8 mouse cellular contexts compared by ENCODE assay signal in genomic region chr7:80688556-80689220, GRCm38 (mm10). TPM values are rescaled to one million over a fixed set of nuclear protein-coding genes. Genes with fewer than 3 reads are reported as not detected.
A peak's percentile ranks its signal among the peaks of the same experiment; 100 is the strongest.
DNase-seq lines count a peak whose midpoint lies in the region; ATAC-seq and TF ChIP-seq lines count a peak whose summit lies in the region.

Gene Crtc3 (minus strand): TSS chr7:80688877.

- peak within 1 kb of the TSS; percentile 94 for H3K27ac ChIP-seq in hindbrain, embryonic 11.5 days (ENCODE audit: low read depth, low read length)

- no peak for DNase-seq in Patski (ENCODE audit: low read depth, low spot score)
- peak; percentile 81 to 83 for DNase-seq in cerebellum, postnatal 10 days
- peak; percentile 20 to 40 for DNase-seq in frontal cortex, postnatal 14 days (ENCODE audit: low spot score in 2 of 2)
- DNase-seq in hindbrain, embryonic 11.5 days (ENCODE audit: low spot score), result peak; percentile 81
- DNase-seq in layer of hippocampus, postnatal 14 days (ENCODE audit: low spot score in 2 of 2), result peak; percentile 62 to 73
- DNase-seq in lung, postnatal 14 days, result peak; percentile 76
- peak; percentile 81 for DNase-seq in ovary, postnatal 36 days (ENCODE audit: low spot score)
- peak; percentile 68 for DNase-seq in thymus, postnatal 14 days

- H3K4me2 ChIP-seq in hindbrain, embryonic 11.5 days (replicated peaks; ENCODE audit: low read depth, low read length), result peak within 1 kb of the TSS; percentile 73

- H3K27me3 ChIP-seq in Patski, result no peaks in the 10 kb centered on the region
- no peaks in the 10 kb centered on the region for H3K27me3 ChIP-seq in hindbrain, embryonic 11.5 days (ENCODE audit: control insufficient read depth, insufficient read depth, low read length)

- no peaks in the 10 kb centered on the region for H3K4me1 ChIP-seq in hindbrain, embryonic 11.5 days (replicated peaks; ENCODE audit: control insufficient read depth, insufficient read depth, low read length)

- H3K4me3 ChIP-seq in hindbrain, embryonic 11.5 days (ENCODE audit: low read depth, low read length), result peak within 1 kb of the TSS; percentile 64

- WGBS in hindbrain, embryonic 11.5 days, result under 1% methylated on average over 66 of the region's 83 CpGs

- peak within 1 kb of the TSS; percentile 95 for H3K9ac ChIP-seq in hindbrain, embryonic 11.5 days (ENCODE audit: low read depth, low read length)

- no peaks in the 10 kb centered on the region for H3K9me3 ChIP-seq in hindbrain, embryonic 11.5 days (ENCODE audit: control insufficient read depth, low read length)

- ATAC-seq in Patski, result peak; percentile 74
- ATAC-seq in hindbrain, embryonic 11.5 days (ENCODE audit: low FRiP score), result peak; percentile 83

- POLR2A ChIA-PET in Patski (lab: Charles Lee), result interaction anchor here (0.5 to 2.2 kb wide), 7 partner anchors 12 to 248 kb away, joined by 3 to 5 read pairs (median 3); no protein-coding TSS in a partner anchor

- peak; percentile 39 for TF ChIP-seq CTCF in Patski (IDR thresholded peaks at IDR 0.05)

- in situ Hi-C loops in Patski (cut with MboI; ENCODE audit: low pct_unique_long_range_greater_than_20kb), result loop anchor here (5.0 to 25.0 kb wide), 3 partner anchors 54 to 301 kb away; partner anchors contain the start of gene Fes

- CTCF ChIA-PET in Patski (lab: Charles Lee), result interaction anchor here (1.0 to 1.4 kb wide), 2 partner anchors 11 to 67 kb away, joined by 3 to 4 read pairs; no protein-coding TSS in a partner anchor

- no peaks in the 10 kb centered on the region for H3K36me3 ChIP-seq in hindbrain, embryonic 11.5 days (ENCODE audit: control insufficient read depth, insufficient read depth, low read length)

RNA-seq across cellular contexts. Expression of gene Crtc3, which starts in this region (rescaled TPM):
- polyA plus RNA-seq in Patski (2021), result 25.6 TPM
- 9.9 and 11.1 TPM in 2 replicates for polyA plus RNA-seq in hindbrain, embryonic 11.5 days (2014; fragmentation: Nextera tagmentation; extraction: Ambion mirVana)
- 10 to 100 TPM; 20.9 to 21.7 TPM for total RNA-seq in layer of hippocampus, postnatal 14 days (2021)
